Mouse (Mus musculus) heart, embryonic 15.5 days (tissue): ENCODE results near the gene Stxbp5l. TPM values are rescaled to one million over a fixed set of nuclear protein-coding genes. Genes with fewer than 3 reads are reported as not detected.

Source experiments
- ATAC-seq: fragments of 200-750 bp; cut with Nextera tagmentation; replicated peaks from 2 replicates; pipeline ENCODE4 v1.8.0; 2017; ENCODE audit warnings: low read depth, moderate TSS enrichment; ENCODE audit not compliant: insufficient number of reproducible peaks, insufficient read depth, low FRiP score
- H3K27ac ChIP-seq: fragments of 300-500 bp; sonication (generic); 2 replicates; pipeline ENCODE4 v1.5.1; 2015; ENCODE audit warnings: mild to moderate bottlenecking, inconsistent platforms
- H3K27me3 ChIP-seq: fragments of 300-500 bp; sonication (generic); 2 replicates; pipeline ENCODE4 v1.6.1; 2015; ENCODE audit warnings: inconsistent platforms
- H3K36me3 ChIP-seq: fragments of 300-500 bp; sonication (generic); 2 replicates; pipeline ENCODE4 v1.6.1; 2015; ENCODE audit warnings: mild to moderate bottlenecking, inconsistent platforms
- H3K4me1 ChIP-seq: fragments of 300-500 bp; sonication (generic); replicated peaks from 2 replicates; pipeline ENCODE4 v1.6.1; 2015; ENCODE audit warnings: inconsistent platforms
- H3K4me2 ChIP-seq: fragments of 300-500 bp; sonication (generic); 2 replicates; pipeline ENCODE4 v1.6.1; 2015; ENCODE audit warnings: inconsistent platforms, mild to moderate bottlenecking, moderate library complexity
- H3K4me3 ChIP-seq: fragments of 300-500 bp; sonication (generic); 2 replicates; pipeline ENCODE4 v1.5.1; 2015; ENCODE audit warnings: mild to moderate bottlenecking, inconsistent platforms
- H3K9ac ChIP-seq: fragments of 300-500 bp; sonication (generic); 2 replicates; pipeline ENCODE4 v1.6.1; 2015; ENCODE audit warnings: mild to moderate bottlenecking, inconsistent platforms
- H3K9me3 ChIP-seq: fragments of 300-500 bp; sonication (generic); replicated peaks from 2 replicates; pipeline ENCODE4 v1.6.1; 2016; ENCODE audit warnings: inconsistent platforms
- WGBS: fragments of 180-500 bp; shearing (Covaris S2); methylation state at CpG from one replicate; pipeline ENCODE4 v1.1.7; 2015; ENCODE audit warnings: mixed read lengths; 5-methylcytosine and 5-hydroxymethylcytosine counted together
- polyA plus RNA-seq: library from polyadenylated mRNA; unstranded; fragments of >200 nt; fragmentation: Nextera tagmentation; extraction: Ambion mirVana; gene quantifications from 2 replicates; pipeline ENCODE4 v1.2.1, GENCODE M21; 2015

The Stxbp5l gene
- 0.22 and 0.33 TPM in 2 replicates for polyA plus RNA-seq

GRCm38 (mm10) chr16:37384821-37385344 is at the start of gene Stxbp5l:
Gene Stxbp5l (minus strand): TSS chr16:37384962.
- H3K9me3 ChIP-seq, result no peaks in the 10 kb centered on the region
- WGBS, result under 1% methylated on average over 33 of the region's 33 CpGs
- peaks cover 14% of the 10 kb centered on the region for H3K4me1 ChIP-seq
- H3K9ac ChIP-seq, result peak within 1 kb of the TSS; percentile 42
- peak; percentile 98 for ATAC-seq
- peaks cover 17% of the 10 kb centered on the region for H3K27me3 ChIP-seq
- peak within 1 kb of the TSS; percentile 55 for H3K4me3 ChIP-seq
- peak within 1 kb of the TSS; percentile 99 for H3K4me2 ChIP-seq
- H3K27ac ChIP-seq, result no peak within 1 kb of the TSS
- H3K36me3 ChIP-seq, result no peaks in the 10 kb centered on the region

- WGBS, result 43% methylated on average over 5 of the region's 5 CpGs
- no peaks in the 10 kb centered on the region for H3K36me3 ChIP-seq
- H3K9me3 ChIP-seq, result no peaks in the 10 kb centered on the region
- H3K27me3 ChIP-seq, result no peaks in the 10 kb centered on the region
- H3K27ac ChIP-seq, result no peak overlapping the region
- no peak overlapping the region for H3K4me2 ChIP-seq
- H3K9ac ChIP-seq, result no peak overlapping the region
- no peak for ATAC-seq
- 0 out of 2 replicates have a peak, but pooled peaks cover 4% of the 10 kb centered on the region for H3K4me1 ChIP-seq
- no peak overlapping the region for H3K4me3 ChIP-seq
Measured at GRCm38 (mm10) chr16:37433418-37434204, 48.8 kb upstream of the Stxbp5l start.

- H3K36me3 ChIP-seq, result no peaks in the 10 kb centered on the region
- H3K9me3 ChIP-seq, result no peaks in the 10 kb centered on the region
- no peak for ATAC-seq
- H3K4me3 ChIP-seq, result no peak overlapping the region
- no peak overlapping the region for H3K9ac ChIP-seq
- no peak overlapping the region for H3K4me2 ChIP-seq
- no peaks in the 10 kb centered on the region for H3K27me3 ChIP-seq
- no peak overlapping the region for H3K27ac ChIP-seq
- no peaks in the 10 kb centered on the region for H3K4me1 ChIP-seq
- 46% methylated on average over 1 of the region's 1 CpGs for WGBS
Measured at GRCm38 (mm10) chr16:37425434-37425833, 40.7 kb upstream of the Stxbp5l start.

- Histone ChIP-seq H3K9me3 (no peaks in the 10 kb centered on the region), H3K9ac (no peak overlapping the region), H3K27ac (no peak overlapping the region), H3K36me3 (no peaks in the 10 kb centered on the region), H3K4me2 (no peak overlapping the region), H3K4me3 (no peak overlapping the region), H3K4me1 (no peaks in the 10 kb centered on the region), H3K27me3 (no peaks in the 10 kb centered on the region)
- no peak for ATAC-seq
- 71% methylated on average over 5 of the region's 5 CpGs for WGBS
Measured at GRCm38 (mm10) chr16:37422874-37423273, 38.1 kb upstream of the Stxbp5l start.

- H3K4me2 ChIP-seq, result no peak overlapping the region
- H3K4me1 ChIP-seq, result no peaks in the 10 kb centered on the region
- H3K27ac ChIP-seq, result no peak overlapping the region
- no peak for ATAC-seq
- no peak overlapping the region for H3K4me3 ChIP-seq
- no peaks in the 10 kb centered on the region for H3K9me3 ChIP-seq
- no peak overlapping the region for H3K9ac ChIP-seq
- no peaks in the 10 kb centered on the region for H3K27me3 ChIP-seq
- H3K36me3 ChIP-seq, result no peaks in the 10 kb centered on the region
- WGBS, result 82% methylated on average over 3 of the region's 3 CpGs
Measured at GRCm38 (mm10) chr16:37421851-37422250, 37.1 kb upstream of the Stxbp5l start.

DNA sequence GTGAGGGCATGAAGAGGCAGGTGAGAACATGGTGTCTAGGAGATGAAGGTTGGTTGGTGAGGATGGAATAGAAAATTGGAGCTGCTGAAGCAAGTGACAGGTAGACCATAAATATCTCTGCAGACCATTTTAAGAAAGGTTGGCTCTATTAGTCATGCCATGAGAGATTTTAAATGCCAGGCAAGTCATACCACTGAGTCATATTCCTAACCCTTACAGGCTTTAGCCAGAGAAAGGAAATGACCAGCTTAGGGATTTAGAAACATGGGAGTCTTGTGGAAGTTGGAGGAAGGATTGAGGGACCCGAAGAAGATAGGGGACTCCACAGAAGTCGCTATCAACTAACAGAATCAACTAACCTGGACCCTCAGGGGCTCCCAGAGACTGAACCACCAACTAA is 35.8 kb upstream of the Stxbp5l start:
- Histone ChIP-seq H3K9ac (no peak overlapping the region), H3K4me1 (no peaks in the 10 kb centered on the region), H3K9me3 (no peaks in the 10 kb centered on the region), H3K27ac (no peak overlapping the region), H3K27me3 (no peaks in the 10 kb centered on the region), H3K4me2 (no peak overlapping the region), H3K4me3 (no peak overlapping the region), H3K36me3 (no peaks in the 10 kb centered on the region)
- 75% methylated on average over 2 of the region's 2 CpGs for WGBS
- no peak for ATAC-seq

DNA sequence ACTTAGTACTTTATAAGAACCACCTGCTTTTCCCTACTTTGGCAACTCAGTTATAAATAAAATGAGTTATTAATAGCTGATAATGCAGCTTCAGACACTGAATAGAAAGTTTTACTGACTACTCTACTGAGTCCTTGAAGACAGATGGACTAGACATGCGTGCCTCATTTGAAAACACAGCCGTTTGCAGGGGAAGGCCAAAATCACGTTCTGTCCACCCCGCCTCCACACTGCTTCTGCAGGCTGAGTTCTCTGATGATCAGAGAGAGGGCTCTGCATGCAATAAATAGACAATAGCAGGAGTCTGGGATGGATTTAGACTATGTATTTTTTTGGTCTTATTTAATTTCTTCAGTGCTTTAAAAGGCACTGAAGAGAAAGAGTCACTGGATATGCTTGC is 20.8 kb upstream of the Stxbp5l start:
- WGBS, result 71% methylated on average over 4 of the region's 4 CpGs
- no peak overlapping the region for H3K4me2 ChIP-seq
- H3K36me3 ChIP-seq, result no peaks in the 10 kb centered on the region
- no peak overlapping the region for H3K9ac ChIP-seq
- no peak overlapping the region for H3K27ac ChIP-seq
- no peak overlapping the region for H3K4me3 ChIP-seq
- no peaks in the 10 kb centered on the region for H3K9me3 ChIP-seq
- no peaks in the 10 kb centered on the region; the same call in 1 of the 2 replicates for H3K4me1 ChIP-seq
- ATAC-seq, result no peak
- H3K27me3 ChIP-seq, result no peaks in the 10 kb centered on the region

GRCm38 (mm10) chr16:37404922-37405321 is 20.2 kb upstream of the Stxbp5l start:
- Histone ChIP-seq H3K9me3 (no peaks in the 10 kb centered on the region), H3K9ac (no peak overlapping the region), H3K4me3 (no peak overlapping the region), H3K27me3 (no peaks in the 10 kb centered on the region), H3K27ac (no peak overlapping the region), H3K36me3 (no peaks in the 10 kb centered on the region), H3K4me2 (no peak overlapping the region), H3K4me1 (no peaks in the 10 kb centered on the region; the same call in 1 of the 2 replicates)
- WGBS, result 43% methylated on average over 1 of the region's 1 CpGs
- no peak for ATAC-seq

GRCm38 (mm10) chr16:37389964-37390363 is 5.2 kb upstream of the Stxbp5l start:
- no peak overlapping the region for H3K27ac ChIP-seq
- H3K4me2 ChIP-seq, result no peak overlapping the region
- peaks cover 3% of the 10 kb centered on the region; the same call in 1 of the 2 replicates for H3K4me1 ChIP-seq
- no peak overlapping the region for H3K9ac ChIP-seq
- H3K27me3 ChIP-seq, result peaks cover 4% of the 10 kb centered on the region; the same call in 1 of the 2 replicates
- H3K9me3 ChIP-seq, result no peaks in the 10 kb centered on the region
- no peak for ATAC-seq
- H3K4me3 ChIP-seq, result no peak overlapping the region
- no peaks in the 10 kb centered on the region for H3K36me3 ChIP-seq

DNA sequence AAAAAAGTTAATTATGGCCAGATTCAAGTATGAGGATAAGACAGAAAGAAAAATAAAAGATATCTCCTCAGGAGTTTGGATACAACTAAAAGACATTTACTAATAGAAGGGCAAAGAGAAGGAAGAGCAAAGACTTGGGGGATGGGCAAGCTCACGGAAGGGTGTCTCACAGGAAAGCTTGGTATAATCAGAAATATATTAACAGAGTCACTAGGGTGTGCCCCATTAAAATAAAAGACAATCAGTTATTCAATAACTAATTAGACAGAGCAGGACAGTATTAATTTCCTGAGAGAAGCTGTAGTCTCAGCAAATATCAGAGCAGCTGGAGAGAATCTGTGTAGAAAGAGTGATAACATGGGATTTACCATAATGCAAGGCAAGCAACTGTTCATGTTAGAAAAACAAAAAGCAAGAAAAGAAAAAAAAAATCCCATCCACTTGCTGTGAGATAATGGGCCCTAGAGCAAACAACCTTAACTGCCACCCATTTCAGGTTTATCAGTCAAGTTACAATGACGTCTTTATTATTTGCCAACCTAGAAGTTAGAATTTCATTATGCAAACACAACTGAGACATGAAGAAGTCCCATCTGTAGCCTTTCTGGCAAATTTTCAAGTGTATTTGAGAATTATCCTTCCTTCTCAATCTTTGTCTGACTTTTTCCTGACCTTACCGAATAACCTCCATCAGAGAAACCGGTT is 4.6 kb upstream of the Stxbp5l start:
- Histone ChIP-seq H3K4me2 (no peak overlapping the region), H3K4me3 (no peak overlapping the region), H3K9me3 (no peaks in the 10 kb centered on the region), H3K9ac (no peak overlapping the region), H3K36me3 (no peaks in the 10 kb centered on the region), H3K4me1 (peaks cover 8% of the 10 kb centered on the region), H3K27ac (no peak overlapping the region), H3K27me3 (peaks cover 5% of the 10 kb centered on the region; the same call in 1 of the 2 replicates)
- no peak for ATAC-seq
- 69% methylated on average over 4 of the region's 4 CpGs for WGBS

DNA sequence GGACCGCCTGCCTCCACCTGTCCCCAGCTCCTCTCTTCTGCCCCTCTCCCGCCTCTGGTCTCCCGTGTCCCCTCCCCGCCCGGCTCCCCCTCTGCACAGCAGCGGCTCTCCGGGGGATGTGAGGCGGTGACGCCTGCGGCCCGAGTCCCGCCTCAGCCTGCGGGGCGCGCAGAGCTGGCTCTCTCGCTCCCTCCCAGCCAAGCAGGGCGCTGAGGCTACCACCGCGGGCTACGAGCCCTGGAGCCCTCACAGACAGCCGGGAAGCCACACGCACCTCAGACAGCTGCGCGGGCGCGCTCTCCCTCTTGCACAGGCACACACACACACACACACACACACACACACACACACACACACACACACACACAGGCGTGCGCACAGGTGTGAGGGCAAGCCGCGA is 393 bp downstream of the Stxbp5l start:
- under 1% methylated on average over 30 of the region's 30 CpGs for WGBS
- H3K9ac ChIP-seq, result peak overlapping the region; percentile 42
- no peak overlapping the region for H3K27ac ChIP-seq
- no peaks in the 10 kb centered on the region for H3K9me3 ChIP-seq
- H3K36me3 ChIP-seq, result no peaks in the 10 kb centered on the region
- peak overlapping the region; percentile 55 for H3K4me3 ChIP-seq
- no peak; the same call in none of the 2 replicates for ATAC-seq
- H3K27me3 ChIP-seq, result peaks cover 17% of the 10 kb centered on the region
- peaks cover 14% of the 10 kb centered on the region for H3K4me1 ChIP-seq
- H3K4me2 ChIP-seq, result peak overlapping the region; percentile 99
